Mouse (Mus musculus) neural tube, embryonic 11.5 days (tissue): ENCODE measurements around the gene LTO1. TPM values are rescaled to one million over a fixed set of nuclear protein-coding genes. Genes with fewer than 3 reads are reported as not detected.
"Not testable (repeated sequence)": the region's sequence is repeated elsewhere in the genome, so short reads cannot be mapped to it uniquely, and the experiment has no call there.

Source experiments
- ATAC-seq: fragments of 200-750 bp; cut with Nextera tagmentation; 2 replicates; pipeline ENCODE4 v1.8.0; 2017; ENCODE audit warnings: moderate number of reproducible peaks, mild to moderate bottlenecking, moderate TSS enrichment, moderate library complexity; ENCODE audit not compliant: insufficient read depth, low FRiP score, low TSS enrichment
- DNase-seq: peaks from one replicate; pipeline ENCODE4 v3.0.0-alpha.2; 2015; ENCODE audit warnings: low spot score
- H3K27ac ChIP-seq: fragments of 300-500 bp; sonication (generic); 2 replicates; pipeline ENCODE4 v1.5.1; 2014; ENCODE audit warnings: low read depth, mild to moderate bottlenecking, low read length
- H3K27me3 ChIP-seq: fragments of 300-500 bp; sonication (generic); 2 replicates; pipeline ENCODE4 v1.6.1; 2014; ENCODE audit warnings: mild to moderate bottlenecking, low read length, mixed read lengths; ENCODE audit not compliant: control insufficient read depth, insufficient read depth
- H3K36me3 ChIP-seq: fragments of 300-500 bp; sonication (generic); 2 replicates; pipeline ENCODE4 v1.6.1; 2014; ENCODE audit warnings: mild to moderate bottlenecking, low read length, moderate library complexity, mixed read lengths; ENCODE audit not compliant: control insufficient read depth, insufficient read depth
- H3K4me1 ChIP-seq: fragments of 300-500 bp; sonication (generic); 2 replicates; pipeline ENCODE4 v1.6.1; 2014; ENCODE audit warnings: low read length, mixed read lengths; ENCODE audit not compliant: control insufficient read depth, insufficient read depth
- H3K4me2 ChIP-seq: fragments of 300-500 bp; sonication (generic); 2 replicates; pipeline ENCODE4 v1.6.1; 2014; ENCODE audit warnings: low read depth, mild to moderate bottlenecking, moderate library complexity
- H3K4me3 ChIP-seq: fragments of 300-500 bp; sonication (generic); 2 replicates; pipeline ENCODE4 v1.5.1; 2014; ENCODE audit warnings: low read depth, low read length
- H3K9ac ChIP-seq: fragments of 300-500 bp; sonication (generic); 2 replicates; pipeline ENCODE4 v1.6.1; 2014; ENCODE audit warnings: mild to moderate bottlenecking, low read length
- H3K9me3 ChIP-seq: fragments of 300-500 bp; sonication (generic); 2 replicates; pipeline ENCODE4 v1.6.1; 2016; ENCODE audit warnings: low read length; ENCODE audit not compliant: control insufficient read depth
- WGBS: fragments of 180-500 bp; shearing (Covaris S2); extraction: QIAGEN DNeasy Blood & Tissue Kit; methylation state at CpG from one replicate; pipeline ENCODE4 v1.1.7; 2014; 5-methylcytosine and 5-hydroxymethylcytosine counted together
- polyA plus RNA-seq: library from polyadenylated mRNA; unstranded; fragments of >200 nt; fragmentation: Nextera tagmentation; extraction: Ambion mirVana; gene quantifications from 2 replicates; pipeline ENCODE4 v1.2.1, GENCODE M21; 2014

The LTO1 gene
- polyA plus RNA-seq, 1 experiment from 2014 or later = 29.1 TPM

- H3K4me3 ChIP-seq = peak overlapping the region; percentile 41
- DNase-seq (no peak), ATAC-seq (no peak)
- whole genome bisulfite sequencing = 28% methylated on average over 6 of the region's 6 CpGs
- peaks cover 8% of the 10 kb centered on the region for H3K4me1 ChIP-seq
- H3K9me3 ChIP-seq = no peaks in the 10 kb centered on the region
- H3K4me2 ChIP-seq = peak overlapping the region; percentile 79
- H3K27me3 ChIP-seq = peaks cover 42% of the 10 kb centered on the region
- no peaks in the 10 kb centered on the region for H3K36me3 ChIP-seq
- H3K9ac ChIP-seq = no peak overlapping the region
- no peak overlapping the region for H3K27ac ChIP-seq
Measured at GRCm38 (mm10) chr7:144898506-144898905, 16.4 kb upstream of the LTO1 start.

GRCm38 (mm10) chr7:144905514-144905913 lies 9.4 kb upstream of the LTO1 start:
- H3K4me3 ChIP-seq, H3K4me2 ChIP-seq, H3K27ac ChIP-seq, H3K9ac ChIP-seq, DNase-seq, ATAC-seq, H3K27me3 ChIP-seq, H3K9me3 ChIP-seq, H3K4me1 ChIP-seq, H3K36me3 ChIP-seq: not testable (repeated sequence)
- WGBS = 93% methylated on average over 3 of the region's 3 CpGs

GRCm38 (mm10) chr7:144906708-144907397 lies 8.0 kb upstream of the LTO1 start:
- Histone ChIP-seq H3K4me3 (no peak overlapping the region), H3K4me2 (peak overlapping the region; percentile 34), H3K36me3 (no peaks in the 10 kb centered on the region), H3K9ac (peak overlapping the region; percentile 20; the same call in 1 of the 2 replicates), H3K9me3 (no peaks in the 10 kb centered on the region), H3K27me3 (no peaks in the 10 kb centered on the region), H3K27ac (no peak overlapping the region), H3K4me1 (no peaks in the 10 kb centered on the region)
- peak; percentile 83 for DNase-seq
- 11% methylated on average over 28 of the region's 28 CpGs for WGBS
- ATAC-seq = peak; percentile 35; the same call in 1 of the 2 replicates

GRCm38 (mm10) chr7:144907793-144908192 lies 7.1 kb upstream of the LTO1 start:
- ATAC-seq (no peak), DNase-seq (no peak)
- H3K27me3 ChIP-seq = no peaks in the 10 kb centered on the region
- H3K4me2 ChIP-seq = no peak overlapping the region
- H3K4me3 ChIP-seq = no peak overlapping the region
- no peak overlapping the region for H3K27ac ChIP-seq
- H3K9ac ChIP-seq = no peak overlapping the region
- H3K4me1 ChIP-seq = no peaks in the 10 kb centered on the region
- H3K36me3 ChIP-seq = no peaks in the 10 kb centered on the region
- WGBS = 13% methylated on average over 8 of the region's 8 CpGs
- H3K9me3 ChIP-seq = no peaks in the 10 kb centered on the region

- H3K4me3 ChIP-seq = no peak overlapping the region
- 36% methylated on average over 7 of the region's 7 CpGs for WGBS
- no peak for ATAC-seq
Measured at GRCm38 (mm10) chr7:144908705-144909104, 6.2 kb upstream of the LTO1 start.

GRCm38 (mm10) chr7:144911121-144911520 lies 3.8 kb upstream of the LTO1 start:
- WGBS = 88% methylated on average over 1 of the region's 1 CpGs

More at GRCm38 (mm10) chr7:144908705-144909104, 6.2 kb upstream of the LTO1 start:
- no peaks in the 10 kb centered on the region for H3K4me1 ChIP-seq
- no peak overlapping the region for H3K4me2 ChIP-seq
- no peaks in the 10 kb centered on the region for H3K36me3 ChIP-seq
- no peak for DNase-seq
- no peak overlapping the region for H3K27ac ChIP-seq
- H3K27me3 ChIP-seq = no peaks in the 10 kb centered on the region
- H3K9ac ChIP-seq = no peak overlapping the region
- no peaks in the 10 kb centered on the region for H3K9me3 ChIP-seq

GRCm38 (mm10) chr7:144912897-144913296 lies 2.0 kb upstream of the LTO1 start:
- no peak overlapping the region for H3K4me2 ChIP-seq
- WGBS = 80% methylated on average over 4 of the region's 4 CpGs
- no peak for DNase-seq
- H3K4me3 ChIP-seq = no peak overlapping the region
- peaks cover 6% of the 10 kb centered on the region; the same call in 1 of the 2 replicates for H3K4me1 ChIP-seq
- H3K27me3 ChIP-seq = no peaks in the 10 kb centered on the region
- no peak for ATAC-seq
- no peak overlapping the region for H3K9ac ChIP-seq
- H3K9me3 ChIP-seq = no peaks in the 10 kb centered on the region
- no peaks in the 10 kb centered on the region for H3K36me3 ChIP-seq
- no peak overlapping the region for H3K27ac ChIP-seq

More at GRCm38 (mm10) chr7:144911121-144911520, 3.8 kb upstream of the LTO1 start:
- DNase-seq (no peak), ATAC-seq (no peak)
- Histone ChIP-seq H3K36me3 (no peaks in the 10 kb centered on the region), H3K4me1 (peaks cover 5% of the 10 kb centered on the region; the same call in 1 of the 2 replicates), H3K9me3 (no peaks in the 10 kb centered on the region), H3K4me3 (no peak overlapping the region), H3K4me2 (no peak overlapping the region), H3K9ac (no peak overlapping the region), H3K27ac (no peak overlapping the region), H3K27me3 (no peaks in the 10 kb centered on the region)

GRCm38 (mm10) chr7:144914296-144914947 lies 478 bp upstream of the LTO1 start:
- ATAC-seq = peak; percentile 86
- Histone ChIP-seq H3K4me1 (peaks cover 6% of the 10 kb centered on the region; the same call in 1 of the 2 replicates), H3K36me3 (peaks cover 2% of the 10 kb centered on the region; the same call in 1 of the 2 replicates), H3K4me3 (peak overlapping the region; percentile 54), H3K27me3 (no peaks in the 10 kb centered on the region), H3K27ac (no peak overlapping the region), H3K9ac (peak overlapping the region; percentile 66; the same call in 1 of the 2 replicates), H3K9me3 (no peaks in the 10 kb centered on the region), H3K4me2 (peak overlapping the region; percentile 43)
- 8% methylated on average over 17 of the region's 17 CpGs for WGBS
- DNase-seq = no peak
